Mouse (Mus musculus) kidney, postnatal 36 days (tissue): ENCODE measurements at regions not wholly inside any gene's neighbourhood (a gene's known extent, or its start where the extent isn't known, plus 50 kb on each side); places are given as distances from the start of the nearest gene placed in this dataset.

ENCODE experiments used
- DNase-seq, 2 experiments: peaks; one replicate each; pipeline ENCODE4 v3.0.0; 2021 to 2022; ENCODE audit warnings: mixed read lengths in 2 of 2

DNA sequence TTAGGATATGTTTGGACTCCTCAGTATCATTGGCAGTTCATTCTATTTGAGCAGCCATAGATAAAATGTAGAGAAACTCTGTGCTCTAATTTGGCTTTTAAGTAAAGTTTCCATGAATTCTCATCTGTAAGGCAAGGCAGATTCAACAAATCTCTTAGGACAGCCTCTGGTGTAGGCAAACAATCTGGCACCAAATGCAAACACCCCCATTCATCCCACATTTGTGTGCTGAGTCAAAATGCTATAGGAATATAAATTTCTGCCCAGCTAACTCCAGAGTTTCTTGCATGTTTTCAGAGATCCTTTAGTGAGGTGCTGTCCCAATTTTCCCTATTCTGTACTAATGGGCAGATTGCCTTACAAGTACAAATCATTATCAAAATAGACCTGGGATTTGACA is 695.7 kb upstream of the Kif18a start:
- no peak for DNase-seq

- DNase-seq, result no peak
Measured at GRCm38 (mm10) chr2:108593555-108593954, 687.0 kb upstream of the Kif18a start.

DNA sequence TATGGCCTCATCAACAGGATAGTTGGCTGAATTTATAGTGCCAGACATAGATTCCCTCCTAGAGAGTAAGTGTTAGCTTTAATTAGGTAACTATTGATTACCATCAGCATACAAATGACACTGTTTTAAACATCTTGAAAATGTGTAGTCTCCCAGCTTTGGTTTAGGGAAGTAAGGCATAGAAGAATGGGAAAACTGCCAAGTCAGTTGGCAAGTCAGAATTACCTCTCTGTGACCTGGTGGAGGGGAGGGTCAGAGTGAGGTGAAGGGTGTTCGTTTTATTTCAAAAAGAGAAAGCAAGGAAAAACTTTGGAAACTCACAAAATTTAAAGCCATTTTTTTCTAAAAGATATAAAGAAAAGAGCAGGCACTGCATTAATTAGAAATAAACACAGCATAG is 680.2 kb upstream of the Kif18a start:
- no peak for DNase-seq

- no peak for DNase-seq
Measured at GRCm38 (mm10) chr2:108619580-108619979, 661.0 kb upstream of the Kif18a start.

GRCm38 (mm10) chr2:108622367-108623162 is 658.0 kb upstream of the Kif18a start:
- DNase-seq, result no peak

DNA sequence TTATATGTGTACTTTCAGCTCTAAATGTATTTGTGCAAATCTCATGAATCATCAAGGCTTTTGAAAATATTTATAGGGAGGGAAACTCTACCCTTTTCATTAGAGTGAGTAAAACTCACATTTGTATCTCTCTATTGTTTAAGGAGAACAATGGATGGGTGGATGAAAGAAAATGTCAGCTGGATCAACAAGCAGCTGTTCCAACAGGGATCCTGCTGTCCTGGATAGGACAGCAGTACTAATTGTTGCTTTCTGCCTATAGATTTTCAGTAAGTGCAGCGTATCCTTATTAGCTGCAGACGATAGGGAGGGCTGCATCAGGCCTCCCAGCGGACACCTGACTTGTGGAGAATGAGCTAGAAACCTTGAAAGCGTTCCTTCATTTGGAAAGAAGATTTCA is 644.9 kb upstream of the Kif18a start:
- no peak for DNase-seq

DNA sequence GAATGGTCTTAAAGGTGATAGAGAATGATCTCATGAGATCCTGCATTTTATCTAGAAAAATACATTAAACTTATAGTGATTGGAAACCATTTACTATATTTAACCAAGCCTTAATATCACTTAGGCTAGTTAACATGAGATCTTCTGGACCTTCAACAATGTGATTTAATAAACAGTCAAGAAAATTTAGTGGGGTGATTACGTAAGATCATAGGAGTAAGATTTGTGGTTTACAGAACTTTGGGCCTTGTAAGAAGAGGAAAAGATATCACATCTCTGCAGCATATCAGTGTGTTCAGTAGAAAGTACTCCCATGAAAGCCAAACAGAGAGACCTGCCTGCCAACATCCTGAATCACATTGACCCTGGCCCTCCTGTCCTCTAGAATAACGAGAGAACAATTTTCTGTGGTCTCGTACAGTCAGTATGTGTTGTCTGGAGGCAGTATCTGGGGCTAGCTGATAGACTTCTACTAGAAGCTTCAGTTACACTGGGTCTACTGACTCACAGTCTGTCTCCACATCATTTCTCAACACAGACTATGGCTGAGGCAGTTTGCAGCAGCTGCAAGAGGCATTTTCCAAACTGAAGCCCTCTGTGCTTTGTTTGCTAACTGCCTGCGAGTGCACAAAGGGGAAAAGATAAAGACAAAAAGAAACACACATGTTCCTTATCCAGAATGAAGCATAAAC is 619.7 kb upstream of the Kif18a start:
- no peak for DNase-seq

DNA sequence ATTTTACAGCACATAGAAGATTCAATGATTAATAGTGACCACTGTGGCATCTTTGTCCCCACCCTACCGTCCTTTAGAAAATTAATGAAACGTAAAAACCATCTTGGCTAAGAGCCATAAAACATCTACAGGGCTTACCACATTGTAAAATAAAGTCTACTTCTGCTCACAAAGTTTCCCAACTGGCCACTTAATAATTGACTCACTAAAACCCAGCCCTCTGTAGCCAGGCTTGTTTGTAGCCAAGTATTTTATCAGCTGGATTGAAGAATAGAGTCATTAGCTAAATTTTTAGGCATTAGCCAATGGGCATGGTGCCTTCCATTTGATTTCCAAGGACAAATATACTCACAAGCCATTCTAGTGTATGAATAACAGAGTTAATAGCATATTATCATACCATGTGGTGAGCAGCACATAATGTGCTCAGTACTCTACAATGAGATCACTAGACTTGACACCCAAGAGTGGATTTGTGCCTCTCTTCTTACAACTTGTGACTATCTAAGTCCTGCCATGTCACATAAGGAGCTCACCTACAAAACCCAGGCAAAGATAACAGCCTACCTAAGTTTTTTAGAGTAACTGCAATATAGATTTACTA is 602.7 kb upstream of the Kif18a start:
- no peak for DNase-seq

DNA sequence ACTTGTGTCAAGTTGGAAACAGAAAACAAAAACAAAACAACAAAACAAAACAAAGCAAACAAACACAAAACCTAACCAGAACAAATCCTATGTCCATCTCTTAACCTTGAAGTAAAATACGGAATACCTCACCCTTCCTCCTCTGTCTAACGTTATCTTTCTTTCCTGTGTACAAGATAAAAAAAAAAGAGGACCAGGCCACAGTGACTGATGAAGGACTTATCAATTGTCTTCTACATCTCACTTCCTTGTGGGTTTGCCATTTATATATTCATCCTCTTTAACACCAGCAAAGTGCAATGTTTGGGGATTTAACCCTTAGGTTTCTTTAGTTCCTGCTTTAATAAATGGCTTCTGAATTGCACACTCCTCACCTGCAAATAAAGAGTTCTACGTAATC is 599.0 kb upstream of the Kif18a start:
- no peak for DNase-seq

GRCm38 (mm10) chr2:108686019-108686743 is 594.4 kb upstream of the Kif18a start:
- no peak for DNase-seq

DNA sequence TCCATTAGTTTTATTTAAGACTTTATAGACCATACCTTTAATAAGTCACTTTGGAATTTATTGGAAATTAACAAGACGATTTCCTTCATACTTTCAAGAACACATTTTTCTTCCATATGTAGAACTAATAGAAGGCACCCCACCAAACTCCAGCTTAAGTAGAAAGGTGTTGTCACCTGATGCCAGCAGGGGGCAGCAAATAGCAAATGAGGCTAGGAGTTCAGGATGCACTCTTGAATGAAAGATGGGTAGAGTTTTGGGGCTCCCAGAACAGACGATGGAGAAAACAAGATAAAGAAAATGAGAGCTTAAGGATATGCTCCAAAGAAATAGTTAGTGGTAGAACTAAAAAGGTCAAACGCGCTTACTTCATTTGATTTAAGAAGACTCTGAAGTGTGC is 590.4 kb upstream of the Kif18a start:
- peak; percentile 16 to 82 for DNase-seq

- DNase-seq, result no peak
Measured at GRCm38 (mm10) chr2:108691156-108692007, 589.2 kb upstream of the Kif18a start.

DNA sequence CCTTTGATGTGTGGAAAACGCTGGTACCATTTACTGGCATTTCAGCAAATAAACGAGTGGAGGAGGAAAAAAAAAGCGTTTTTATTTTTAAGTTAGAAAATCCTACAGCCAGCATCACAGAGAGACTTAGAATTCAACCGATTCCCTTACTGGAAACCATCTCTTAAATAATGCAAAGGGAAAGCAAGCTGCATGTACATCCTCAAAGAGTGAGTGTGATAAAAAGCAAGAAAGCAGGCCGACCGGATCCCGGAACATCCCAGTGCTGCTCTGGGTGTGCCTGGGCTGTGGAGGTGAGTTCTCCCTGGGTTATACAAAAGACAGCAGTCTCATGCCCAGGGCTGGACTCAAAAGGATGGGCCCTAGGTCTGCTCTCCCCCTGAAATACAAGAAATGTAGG is 579.2 kb upstream of the Kif18a start:
- no peak for DNase-seq

DNA sequence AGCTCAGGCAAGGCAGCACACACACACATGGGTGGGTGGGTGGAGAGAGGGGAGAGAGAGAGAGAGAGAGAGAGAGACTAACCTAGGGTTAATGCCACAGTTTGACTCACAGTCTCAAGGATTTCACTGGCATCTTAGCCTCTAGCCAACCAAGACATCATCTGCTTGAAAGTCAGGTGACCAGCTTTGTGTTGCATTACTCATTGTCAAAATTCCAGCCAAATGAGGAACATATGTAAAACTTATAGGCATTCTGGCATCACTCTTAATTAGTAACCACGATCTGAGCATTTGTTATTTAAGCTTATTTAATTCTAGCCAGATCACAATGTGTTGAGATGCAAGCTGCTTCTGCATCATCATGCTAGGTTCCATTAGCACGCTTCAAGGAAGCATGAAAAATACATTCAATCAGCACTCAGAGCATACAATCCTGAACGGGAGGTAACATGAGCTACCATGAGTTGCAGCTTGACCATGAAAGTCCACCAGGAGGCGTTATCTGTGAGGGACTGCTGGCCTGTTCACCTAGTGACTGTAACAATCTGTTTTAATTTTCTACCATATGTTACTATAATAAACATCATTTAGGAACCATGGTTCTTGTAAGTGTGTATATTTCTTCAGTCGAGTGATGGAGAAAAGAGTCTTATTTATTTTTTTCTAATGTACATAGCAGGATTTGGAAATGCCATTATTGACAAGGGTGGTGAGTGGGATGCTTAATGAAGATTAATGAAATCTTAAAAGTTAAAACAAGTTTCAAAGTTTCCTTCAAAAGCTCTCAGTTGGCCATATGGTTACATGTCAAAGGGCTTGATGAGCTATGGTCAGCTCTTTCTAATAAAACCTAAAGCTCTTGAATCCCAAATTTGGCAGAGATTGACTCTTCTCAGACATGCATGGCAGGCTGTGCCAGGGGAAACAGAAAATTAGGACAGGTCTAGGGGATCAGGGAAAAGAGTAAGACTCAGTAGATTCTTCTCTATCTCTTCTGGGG is 572.4 kb upstream of the Kif18a start:
- DNase-seq, result no peak

GRCm38 (mm10) chr2:108742079-108742478 is 538.5 kb upstream of the Kif18a start:
- no peak for DNase-seq

GRCm38 (mm10) chr2:108743511-108743910 is 537.0 kb upstream of the Kif18a start:
- no peak for DNase-seq

DNA sequence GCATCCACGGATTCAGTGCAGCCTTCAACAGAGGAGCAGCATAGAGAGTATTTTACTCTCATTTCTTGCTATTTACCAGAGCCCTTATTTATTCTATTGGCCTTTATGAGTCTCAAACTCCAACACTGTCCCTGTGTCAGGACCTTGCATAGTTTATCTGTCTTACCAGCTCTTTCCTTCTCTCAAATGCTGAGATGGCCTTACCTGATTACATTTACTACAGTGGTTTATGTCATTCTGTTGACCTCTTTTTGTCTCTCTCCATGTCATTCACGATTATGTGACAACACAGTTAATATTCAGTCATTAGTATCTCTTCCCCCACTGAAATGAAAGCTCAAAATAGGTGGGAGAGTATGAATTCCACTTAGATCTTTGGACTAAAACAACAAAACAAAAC is 535.7 kb upstream of the Kif18a start:
- no peak for DNase-seq

DNA sequence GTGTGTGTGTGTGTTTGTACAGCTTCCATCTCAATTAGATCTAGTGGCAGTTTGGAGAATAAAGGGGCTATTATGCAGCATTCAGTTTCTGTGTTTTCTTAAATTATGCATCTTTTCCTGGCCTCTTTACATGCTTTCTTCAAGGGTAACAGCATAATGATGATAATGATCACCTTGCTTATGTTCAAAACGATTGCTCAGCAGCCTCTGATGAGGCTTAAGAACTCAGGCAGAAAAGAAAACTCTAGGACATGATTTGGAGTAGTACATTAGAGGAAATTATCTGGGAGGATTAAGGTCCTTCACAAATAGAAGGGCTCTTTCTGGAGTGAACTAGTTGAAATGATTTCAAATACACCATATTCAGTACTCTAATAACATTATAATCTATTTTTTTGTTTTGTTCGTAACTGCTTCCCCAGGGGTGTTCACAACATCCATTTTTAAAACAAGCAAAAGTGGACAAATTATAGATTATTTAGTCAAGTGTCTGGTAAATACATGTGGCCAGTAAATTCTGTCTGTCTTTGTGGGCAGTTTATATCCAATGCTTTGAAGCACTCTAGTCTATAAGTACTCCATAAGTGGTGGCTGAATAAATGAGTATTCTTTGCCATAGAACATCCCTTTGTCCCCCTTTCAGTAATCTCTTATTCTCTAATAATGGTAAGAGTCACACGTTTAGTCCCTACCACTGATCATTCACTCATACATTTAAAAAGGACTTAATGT is 526.9 kb upstream of the Kif18a start:
- no peak for DNase-seq

- no peak for DNase-seq
Measured at GRCm38 (mm10) chr2:108755821-108756220, 524.7 kb upstream of the Kif18a start.

DNA sequence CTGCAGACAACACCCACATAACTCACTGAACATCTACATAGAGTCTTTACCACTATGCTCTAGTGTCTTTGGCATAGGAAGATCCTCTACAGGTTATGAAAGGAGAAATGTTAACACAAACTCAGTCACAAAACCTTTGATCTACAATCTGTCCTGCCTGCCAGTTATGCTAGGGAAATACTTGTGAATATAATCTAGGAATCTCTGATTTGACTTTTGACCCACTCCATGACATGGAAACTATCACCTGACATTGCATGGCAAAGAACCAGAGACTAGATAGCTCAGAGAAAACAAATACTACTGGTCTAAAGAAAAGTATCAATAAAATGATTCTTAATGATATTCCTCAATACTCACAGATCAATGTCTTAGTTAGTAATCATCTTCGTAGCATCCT is 524.3 kb upstream of the Kif18a start:
- no peak for DNase-seq
